Mouse (Mus musculus) layer of hippocampus, adult 8-10 months (tissue): Measurements from ENCODE around the gene Ccdc121. TPM values are rescaled to one million over a fixed set of nuclear protein-coding genes. Genes with fewer than 3 reads are reported as not detected.
"Not testable (repeated sequence)": the region's sequence is repeated elsewhere in the genome, so short reads cannot be mapped to it uniquely, and the experiment has no call there.

ENCODE experiments used
- DNase-seq, 2 experiments: peaks; one replicate each; pipeline ENCODE4 v3.0.0; 2022; ENCODE audit warnings: low spot score in 2 of 2
- total RNA-seq, 4 experiments: library from RNA; stranded (reverse); gene quantifications; 2 replicates each; pipeline ENCODE4 v1.2.4; 2022

Gene Ccdc121
- total RNA-seq, 4 experiments from 2014 or later, result 0.29 to 1.3 (median 0.48) TPM

- DNase-seq, result no peak
Observed at GRCm38 (mm10) chr1:181512430-181513129, 1.3 kb upstream of the Ccdc121 start.

- not testable (repeated sequence) for DNase-seq
Observed at GRCm38 (mm10) chr1:181510855-181511254, 396 bp downstream of the Ccdc121 start.

DNA sequence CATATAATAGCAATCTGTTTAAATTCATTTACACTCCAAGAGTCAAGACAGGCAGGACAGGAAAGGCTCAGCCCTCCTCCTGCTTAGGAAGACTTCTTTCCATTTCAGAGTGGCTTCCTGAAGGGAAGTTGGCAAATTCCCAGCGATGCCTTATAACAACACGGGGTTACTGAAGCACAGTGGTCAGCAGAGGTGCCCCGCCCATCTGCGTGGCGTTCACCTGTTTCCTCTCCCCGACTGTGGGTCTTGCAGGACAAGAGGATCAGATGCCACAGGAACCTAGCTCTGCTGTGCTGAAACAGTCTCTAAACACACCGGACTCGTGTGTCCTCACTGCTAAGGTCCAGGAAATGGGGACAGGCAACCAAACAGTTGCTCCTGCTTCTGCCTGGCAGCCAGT lies 5.9 kb downstream of the Ccdc121 start:
- DNase-seq, result no peak

GRCm38 (mm10) chr1:181503471-181503870 lies 7.8 kb downstream of the Ccdc121 start:
- no peak for DNase-seq

DNA sequence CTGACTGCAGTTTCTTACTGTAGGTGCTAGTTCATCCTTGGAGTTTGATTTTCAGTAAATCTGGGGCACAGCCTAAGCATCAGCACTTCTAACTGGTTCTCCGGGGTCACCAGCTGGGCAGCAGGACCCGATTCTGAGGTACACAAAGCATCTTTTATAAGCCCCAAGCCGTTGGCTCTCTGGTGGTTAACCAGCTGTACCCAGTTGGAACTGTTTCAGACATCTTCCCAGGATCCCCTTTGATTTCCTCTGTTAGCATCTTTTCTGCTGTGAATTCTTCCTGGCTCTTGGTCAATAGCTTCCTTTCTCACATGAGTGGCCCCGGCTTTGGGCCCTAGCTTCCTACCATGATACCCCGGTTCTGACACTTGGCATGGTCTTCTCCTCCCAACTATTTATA lies 26.6 kb downstream of the Ccdc121 start:
- DNase-seq, result peak in 1 of 2 experiments; percentile 18

GRCm38 (mm10) chr1:181476557-181476956 lies 34.7 kb downstream of the Ccdc121 start:
- no peak for DNase-seq

DNA sequence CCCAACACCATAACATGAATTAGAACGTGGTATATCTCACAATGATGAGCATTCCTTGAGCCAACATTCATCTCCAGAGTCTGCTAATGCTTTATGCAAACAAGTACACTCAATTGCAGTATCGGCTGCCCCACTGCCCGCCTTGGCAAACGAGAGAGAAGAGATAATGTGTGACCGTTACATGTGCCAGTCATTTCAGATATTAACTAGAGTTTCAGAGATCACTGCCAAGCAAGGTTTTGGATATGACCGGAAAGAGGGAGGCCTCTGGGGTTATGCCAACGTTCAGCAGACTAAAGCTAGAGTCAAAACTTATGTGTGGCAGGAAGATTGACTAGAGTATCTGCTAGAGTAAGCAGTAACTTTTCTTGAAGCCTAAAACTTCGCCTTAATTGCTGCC lies 35.1 kb downstream of the Ccdc121 start:
- no peak for DNase-seq

- no peak for DNase-seq
Observed at GRCm38 (mm10) chr1:181469415-181469814, 41.8 kb downstream of the Ccdc121 start.

DNA sequence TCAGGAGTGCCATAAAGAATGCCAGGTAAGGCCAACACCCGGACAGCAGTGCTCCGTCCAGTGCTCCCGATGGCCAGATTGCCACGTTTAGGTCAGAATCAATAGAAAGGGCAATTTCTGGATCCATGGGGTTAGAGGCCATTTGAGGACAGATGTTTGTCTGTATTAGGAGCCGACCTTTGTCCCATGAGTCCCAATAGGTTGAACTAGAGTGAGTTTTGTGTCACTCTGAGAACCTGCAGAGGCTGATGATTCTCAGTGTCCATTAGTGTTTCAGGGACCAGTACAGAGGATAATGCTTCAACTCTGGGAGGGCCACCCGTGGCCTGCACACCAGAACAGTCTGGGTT lies 44.0 kb downstream of the Ccdc121 start:
- DNase-seq, result no peak

DNA sequence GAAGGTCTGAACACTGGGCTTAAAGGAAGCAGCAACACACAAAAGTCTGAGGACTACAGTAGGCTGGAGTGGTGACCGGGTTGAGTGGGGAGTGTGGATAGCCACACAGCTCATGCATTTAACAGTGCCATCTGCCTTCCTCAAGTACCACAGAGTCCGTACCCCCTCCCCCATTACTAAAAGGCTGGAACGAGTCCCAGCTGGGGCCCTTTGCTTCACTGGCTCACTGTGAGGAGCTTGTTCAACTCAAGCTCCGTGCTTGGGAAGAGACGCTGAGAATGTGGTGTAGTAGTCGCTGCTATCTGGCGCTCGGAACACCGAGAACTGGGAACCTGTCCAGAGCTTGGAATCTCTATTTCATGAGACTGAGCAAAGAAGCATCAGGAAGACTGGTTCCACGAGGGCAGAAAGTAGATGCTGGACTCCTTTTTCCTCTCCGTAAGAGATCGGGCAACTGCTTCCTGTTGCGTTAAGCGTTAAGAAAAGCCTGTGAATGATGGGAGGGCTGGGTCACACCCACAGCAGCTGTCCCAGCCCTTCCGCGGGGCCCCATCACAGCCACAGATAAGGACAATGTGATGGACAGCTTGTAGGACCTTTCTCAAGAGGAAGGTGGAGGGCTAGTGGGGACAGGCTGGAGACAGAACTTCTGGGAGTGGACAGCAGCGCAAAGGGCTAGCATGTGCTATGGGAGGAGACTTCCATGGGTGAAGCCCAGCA lies 44.5 kb downstream of the Ccdc121 start:
- peak; percentile 47 to 66 for DNase-seq

DNA sequence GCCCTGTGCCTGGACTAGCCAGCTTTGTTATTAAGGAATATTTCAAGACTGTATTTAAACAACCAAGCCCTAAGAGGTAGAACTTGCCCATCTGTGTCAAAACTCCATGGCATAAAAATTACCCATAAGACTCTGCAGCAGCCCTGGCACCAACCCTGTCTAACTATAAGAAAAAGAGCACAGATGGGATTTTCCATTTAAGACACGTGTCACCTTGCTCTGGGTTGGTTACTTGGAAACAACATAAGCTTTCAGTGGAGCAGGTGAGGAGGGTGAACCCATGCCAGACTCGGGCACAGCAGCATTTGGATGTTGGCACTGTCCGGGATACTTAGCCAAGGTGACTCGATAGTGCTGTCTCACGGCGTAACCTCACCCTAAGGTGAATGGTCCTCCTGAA lies 45.2 kb downstream of the Ccdc121 start:
- DNase-seq, result no peak

GRCm38 (mm10) chr1:181465027-181465426 lies 46.2 kb downstream of the Ccdc121 start:
- no peak for DNase-seq

DNA sequence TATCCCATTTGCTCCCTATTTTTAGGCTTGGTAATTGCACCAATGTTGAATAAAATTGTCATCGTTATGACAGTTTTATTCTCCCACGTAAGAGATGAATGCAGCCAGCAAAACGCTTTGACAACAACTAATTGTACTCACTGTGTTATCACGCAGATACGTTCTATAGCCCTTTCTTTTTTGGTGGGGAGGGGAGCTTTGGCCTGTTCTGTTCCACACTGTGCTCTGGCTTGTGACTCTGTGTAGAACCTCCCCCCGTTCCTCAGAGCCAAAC lies 48.4 kb downstream of the Ccdc121 start:
- DNase-seq, result no peak

DNA sequence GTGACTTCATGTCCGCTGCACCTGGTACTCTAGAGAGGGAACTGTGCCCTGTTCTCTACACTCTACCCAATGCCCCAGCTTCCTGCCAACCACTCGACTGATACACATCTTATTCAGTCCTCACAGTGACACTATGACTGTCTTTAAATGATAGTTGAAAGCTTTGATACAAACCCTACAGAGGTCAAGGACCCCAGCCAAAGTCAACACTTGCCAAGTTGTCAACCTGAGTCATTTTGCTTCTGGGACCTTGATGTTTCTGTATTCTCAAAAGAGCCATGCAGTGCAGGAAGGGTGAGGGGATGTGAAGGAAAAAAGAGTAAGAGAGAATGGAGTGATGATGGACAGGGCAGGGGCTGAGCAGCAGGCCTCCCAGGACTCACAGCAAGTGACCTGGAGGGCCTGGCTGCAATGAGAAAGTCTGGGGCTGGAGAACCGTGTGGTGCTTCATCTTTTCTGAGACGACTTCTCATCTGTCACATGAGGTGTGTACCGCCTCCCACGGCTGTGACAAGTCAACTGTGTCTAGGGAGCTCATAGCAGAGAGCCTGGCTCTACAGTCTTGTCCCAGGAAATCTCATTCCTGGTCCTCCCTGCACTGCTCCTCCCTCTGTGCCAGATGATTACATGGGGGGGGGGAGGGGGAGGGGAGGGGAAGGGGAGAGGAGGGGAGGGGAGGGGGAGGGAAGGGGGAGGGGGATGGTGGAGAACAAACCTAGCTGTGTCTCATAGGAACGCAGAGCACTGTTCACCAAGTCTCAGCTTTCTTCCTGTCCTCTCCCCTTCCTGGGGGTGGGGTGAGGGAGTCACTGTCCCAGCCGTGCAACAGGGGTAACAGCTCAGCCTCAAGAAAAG lies 49.0 kb downstream of the Ccdc121 start:
- no peak for DNase-seq

DNA sequence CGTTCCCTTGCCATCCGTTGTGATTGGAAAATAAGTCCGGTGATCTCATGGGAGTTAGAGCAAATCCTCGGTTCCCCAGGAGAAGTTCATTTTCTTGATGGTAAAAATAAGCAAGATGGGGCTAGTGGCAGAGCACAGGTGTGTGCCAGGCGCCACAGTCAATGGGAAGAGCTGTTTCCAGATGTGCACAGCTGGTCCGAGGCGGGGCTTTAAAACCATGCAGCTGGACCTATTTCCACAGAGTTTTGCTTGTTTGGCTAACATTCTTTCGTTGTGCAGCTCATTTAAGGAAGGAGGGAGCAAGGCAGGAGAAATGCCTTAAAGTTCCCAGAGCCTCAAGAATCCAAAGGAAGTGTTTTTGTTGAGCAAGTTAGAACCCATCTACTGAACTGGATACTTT lies 49.8 kb downstream of the Ccdc121 start:
- DNase-seq, result no peak

GRCm38 (mm10) chr1:181460283-181460682 lies 51.0 kb downstream of the Ccdc121 start:
- DNase-seq, result no peak

Other genes starting within 250 kb of the Ccdc121 start
- gene Cnih3, start 158.8 kb downstream of the Ccdc121 start, total RNA-seq, result 10 to 100 TPM; 53.8 to 68.4 (median 59.4) TPM
- 1 to 10 TPM in 2 of 4 experiments, under 1 TPM in 2; 0.25 to 1.8 (median 1.0) TPM for gene Dnah14, start 65.1 kb upstream of the Ccdc121 start, total RNA-seq